ENCODE assay signal across 19 mouse cellular contexts in genomic region chr5:99513209-99513880, GRCm38 (mm10).
DNase-seq lines count a peak whose midpoint lies in the region; ATAC-seq lines count a peak whose summit lies in the region.
"Had no signal": no experiment of that assay in that cellular context is flagged by ENCODE, and none has a peak within 500 bp of the region (broad histone marks: within the 10 kb centered on the region; RNA-seq: fewer than 3 reads in every experiment).

No protein-coding gene starts in this region.

- peaks cover 2% of the 10 kb centered on the region; the same call in 1 of the 2 replicates for H3K4me1 ChIP-seq in neural tube, embryonic 11.5 days (ENCODE audit: control insufficient read depth, insufficient read depth, low read length)
- H3K4me1 ChIP-seq in forebrain, embryonic 16.5 days (replicated peaks; ENCODE audit: control insufficient read depth, insufficient read depth, low read length), result peaks cover 10% of the 10 kb centered on the region
- H3K4me1 ChIP-seq in neural tube, embryonic 13.5 days (replicated peaks), result peaks cover 21% of the 10 kb centered on the region
- H3K4me1 ChIP-seq: embryonic facial prominence, embryonic 15.5 days had no signal

- H3K9me3 ChIP-seq in neural tube, embryonic 11.5 days (ENCODE audit: control insufficient read depth, low read length), result no peaks in the 10 kb centered on the region
- no peaks in the 10 kb centered on the region for H3K9me3 ChIP-seq in forebrain, embryonic 16.5 days (ENCODE audit: control insufficient read depth, low read length)
- no peaks in the 10 kb centered on the region for H3K9me3 ChIP-seq in neural tube, embryonic 13.5 days
- H3K9me3 ChIP-seq: embryonic facial prominence, embryonic 15.5 days; heart, embryonic 13.5 days; liver, embryonic 13.5 days had no signal

- H3K4me2 ChIP-seq in neural tube, embryonic 11.5 days (ENCODE audit: low read depth), result no peak overlapping the region
- no peak overlapping the region for H3K4me2 ChIP-seq in forebrain, embryonic 16.5 days (ENCODE audit: low read length)
- H3K4me2 ChIP-seq in neural tube, embryonic 13.5 days, result no peak overlapping the region
- H3K4me2 ChIP-seq: embryonic facial prominence, embryonic 15.5 days; heart, embryonic 13.5 days; liver, embryonic 13.5 days had no signal

- H3K36me3 ChIP-seq in neural tube, embryonic 11.5 days (ENCODE audit: control insufficient read depth, insufficient read depth, low read length), result no peaks in the 10 kb centered on the region
- no peaks in the 10 kb centered on the region for H3K36me3 ChIP-seq in forebrain, embryonic 16.5 days (ENCODE audit: control insufficient read depth, insufficient read depth)
- H3K36me3 ChIP-seq in neural tube, embryonic 13.5 days, result no peaks in the 10 kb centered on the region
- H3K36me3 ChIP-seq: embryonic facial prominence, embryonic 15.5 days; heart, embryonic 13.5 days; liver, embryonic 13.5 days had no signal

- no peak overlapping the region for H3K27ac ChIP-seq in neural tube, embryonic 11.5 days (ENCODE audit: low read depth, low read length)
- H3K27ac ChIP-seq in forebrain, embryonic 16.5 days (ENCODE audit: low read length), result no peak overlapping the region
- H3K27ac ChIP-seq in neural tube, embryonic 13.5 days (replicated peaks), result peak overlapping the region; percentile 28; the same call in 1 of the 2 replicates
- H3K27ac ChIP-seq: embryonic facial prominence, embryonic 15.5 days; heart, embryonic 13.5 days; liver, embryonic 13.5 days had no signal

- DNase-seq in neural tube, embryonic 11.5 days (ENCODE audit: low spot score), result no peak
- DNase-seq in neural tube, embryonic 10.5 days (ENCODE audit: extremely low spot score, low spot score), result no peak
- DNase-seq in mesoderm, embryonic 11.5 days (ENCODE audit: low read depth, low spot score), result peak; percentile 28
- DNase-seq in frontal cortex, adult 2 months (ENCODE audit: extremely low spot score in 1 of 2, low spot score in 1 of 2), result no peak
- DNase-seq in right cerebral cortex, postnatal 36 days (ENCODE audit: low spot score in 2 of 2), result no peak
- no peak for DNase-seq in adrenal gland, postnatal 25 days
- DNase-seq: adrenal gland, postnatal 36 days; cerebellum, postnatal 36 days; heart, postnatal 4 days; kidney, adult 11 months; kidney, postnatal 10 days; left cerebral cortex, postnatal 4 days; liver, embryonic 13.5 days; thymus, postnatal 4 days had no signal

- no peaks in the 10 kb centered on the region for H3K27me3 ChIP-seq in neural tube, embryonic 11.5 days (ENCODE audit: control insufficient read depth, insufficient read depth, low read length)
- H3K27me3 ChIP-seq in forebrain, embryonic 16.5 days (replicated peaks; ENCODE audit: control insufficient read depth, insufficient read depth, low read length), result no peaks in the 10 kb centered on the region
- no peaks in the 10 kb centered on the region for H3K27me3 ChIP-seq in neural tube, embryonic 13.5 days
- H3K27me3 ChIP-seq: embryonic facial prominence, embryonic 15.5 days; heart, embryonic 13.5 days; liver, embryonic 13.5 days had no signal

- WGBS in neural tube, embryonic 11.5 days, result 47% methylated on average over 9 of the region's 9 CpGs
- 20% methylated on average over 9 of the region's 9 CpGs for WGBS in forebrain, embryonic 16.5 days
- 30% methylated on average over 9 of the region's 9 CpGs for WGBS in neural tube, embryonic 13.5 days

- H3K9ac ChIP-seq in neural tube, embryonic 11.5 days (ENCODE audit: low read length), result no peak overlapping the region
- H3K9ac ChIP-seq in forebrain, embryonic 16.5 days (replicated peaks; ENCODE audit: low read depth, low read length), result no peak overlapping the region
- no peak overlapping the region for H3K9ac ChIP-seq in neural tube, embryonic 13.5 days
- H3K9ac ChIP-seq: embryonic facial prominence, embryonic 15.5 days; heart, embryonic 13.5 days; liver, embryonic 13.5 days had no signal

- ATAC-seq in neural tube, embryonic 11.5 days (ENCODE audit: insufficient read depth, low FRiP score, low TSS enrichment), result peak; percentile 41; the same call in 1 of the 2 replicates
- peak; percentile 49; the same call in 1 of the 2 replicates for ATAC-seq in forebrain, embryonic 16.5 days
- peak; percentile 37; the same call in 1 of the 2 replicates for ATAC-seq in neural tube, embryonic 13.5 days (ENCODE audit: low read depth)
- ATAC-seq: lung, postnatal 0 days had no signal

- H3K4me3 ChIP-seq in neural tube, embryonic 11.5 days (ENCODE audit: low read depth, low read length), result no peak overlapping the region
- no peak overlapping the region for H3K4me3 ChIP-seq in forebrain, embryonic 16.5 days (replicated peaks; ENCODE audit: low read length)
- no peak overlapping the region for H3K4me3 ChIP-seq in neural tube, embryonic 13.5 days
- H3K4me3 ChIP-seq: embryonic facial prominence, embryonic 15.5 days; heart, embryonic 13.5 days; liver, embryonic 13.5 days had no signal
